Mouse (Mus musculus) liver, postnatal 0 days (tissue): Measurements from ENCODE around the gene Tmem88b. TPM values are rescaled to one million over a fixed set of nuclear protein-coding genes. Genes with fewer than 3 reads are reported as not detected.
A peak's percentile ranks its signal among the peaks of the same experiment; 100 is the strongest.
"Not testable (repeated sequence)": the region's sequence is repeated elsewhere in the genome, so short reads cannot be mapped to it uniquely, and the experiment has no call there.

Source experiments
- ATAC-seq: fragments of 200-750 bp; cut with Nextera tagmentation; 2 replicates; pipeline ENCODE4 v1.8.0; 2017; ENCODE audit warnings: mild to moderate bottlenecking, moderate library complexity
- DNase-seq: peaks from one replicate; pipeline ENCODE4 v3.0.0-alpha.2; 2016
- H3K27ac ChIP-seq: fragments of 300-500 bp; sonication (generic); 2 replicates; pipeline ENCODE4 v1.5.1; 2014; ENCODE audit warnings: antibody characterized with exemption, moderate library complexity, mild to moderate bottlenecking, low read depth
- H3K27me3 ChIP-seq: fragments of 300-500 bp; sonication (generic); 2 replicates; pipeline ENCODE4 v1.6.1; 2014; ENCODE audit warnings: low read length, control low read depth, mixed read lengths; ENCODE audit not compliant: insufficient read depth
- H3K36me3 ChIP-seq: fragments of 300-500 bp; sonication (generic); replicated peaks from 2 replicates; pipeline ENCODE4 v1.6.1; 2014; ENCODE audit warnings: mild to moderate bottlenecking, control low read depth, low read length, moderate library complexity, mixed read lengths; ENCODE audit not compliant: insufficient read depth
- H3K4me1 ChIP-seq: fragments of 300-500 bp; sonication (generic); 2 replicates; pipeline ENCODE4 v1.6.1; 2014; ENCODE audit warnings: antibody characterized with exemption, mild to moderate bottlenecking, control low read depth; ENCODE audit not compliant: insufficient read depth
- H3K4me2 ChIP-seq: fragments of 300-500 bp; sonication (generic); 2 replicates; pipeline ENCODE4 v1.6.1; 2014; ENCODE audit warnings: low read depth, mild to moderate bottlenecking, low read length, moderate library complexity, mixed read lengths
- H3K4me3 ChIP-seq: fragments of 300-500 bp; sonication (generic); 2 replicates; pipeline ENCODE4 v1.5.1; 2014; ENCODE audit warnings: low read depth, low read length
- H3K9ac ChIP-seq: fragments of 300-500 bp; sonication (generic); replicated peaks from 2 replicates; pipeline ENCODE4 v1.6.1; 2014; ENCODE audit warnings: mild to moderate bottlenecking, moderate library complexity
- H3K9me3 ChIP-seq: fragments of 300-500 bp; sonication (generic); 2 replicates; pipeline ENCODE4 v1.6.1; 2016; ENCODE audit warnings: mild to moderate bottlenecking, control low read depth, low read length, mixed read lengths
- CTCF ChIP-seq: sonication (generic); IDR thresholded peaks from 2 replicates; pipeline ENCODE4 v1.5.1; 2016; ENCODE audit warnings: antibody characterized with exemption, low read depth
- EP300 ChIP-seq: IDR thresholded peaks from 2 replicates; pipeline ENCODE4 v1.6.1; 2016; ENCODE audit warnings: antibody characterized with exemption, low read depth, mild to moderate bottlenecking
- WGBS: fragments of 180-500 bp; shearing (Covaris S2); extraction: QIAGEN DNeasy Blood & Tissue Kit; methylation state at CpG from one replicate; pipeline ENCODE4 v1.1.7; 2014; ENCODE audit not compliant: insufficient replicate concordance; 5-methylcytosine and 5-hydroxymethylcytosine counted together
- polyA plus RNA-seq: library from polyadenylated mRNA; unstranded; fragments of >200 nt; fragmentation: Nextera tagmentation; extraction: Ambion mirVana; gene quantifications from 2 replicates; pipeline ENCODE4 v1.2.1, GENCODE M21; 2015

Tmem88b gene
- polyA plus RNA-seq, 1 experiment from 2014 or later: 0.40 TPM

DNA sequence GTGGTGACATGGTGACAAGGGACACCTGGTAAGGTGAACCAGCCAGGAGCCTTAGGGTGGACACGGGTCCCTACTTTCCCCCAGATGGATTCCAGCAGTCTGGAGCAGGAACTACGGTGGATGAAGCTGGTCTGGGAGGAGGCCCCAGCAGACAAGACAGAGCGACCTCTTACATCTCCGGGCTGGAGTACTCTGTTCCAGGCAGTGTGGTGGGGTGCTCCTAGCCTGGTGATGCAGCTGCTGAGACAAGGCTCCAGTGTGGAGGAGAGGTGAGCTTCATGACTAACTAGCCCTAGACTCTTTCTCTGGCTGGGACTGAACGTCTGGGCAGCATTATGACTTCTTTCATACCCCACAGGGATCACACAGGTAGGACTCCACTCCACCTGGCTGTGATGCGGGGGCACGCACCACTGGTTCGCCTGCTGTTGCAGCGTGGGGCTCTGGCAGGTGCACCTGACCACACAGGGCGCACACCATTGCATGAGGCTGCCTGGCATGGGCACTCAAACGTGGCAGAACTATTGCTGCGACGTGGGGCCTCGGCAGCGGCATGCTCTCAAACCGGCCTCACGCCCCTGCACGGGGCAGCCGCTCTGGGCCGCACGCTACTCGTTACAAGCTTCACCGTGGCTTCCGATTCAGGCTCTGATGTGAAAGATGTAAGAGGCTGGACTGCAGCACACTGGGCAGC lies 5.7 kb upstream of the Tmem88b start:
- TF ChIP-seq CTCF (no peak), EP300 (no peak)
- H3K27me3 ChIP-seq: no peaks in the 10 kb centered on the region
- no peak overlapping the region for H3K4me3 ChIP-seq
- WGBS: 80% methylated on average over 24 of the region's 24 CpGs
- no peak for DNase-seq
- no peak overlapping the region for H3K9ac ChIP-seq
- H3K9me3 ChIP-seq: no peaks in the 10 kb centered on the region
- peaks cover 9% of the 10 kb centered on the region for H3K4me1 ChIP-seq
- no peaks in the 10 kb centered on the region for H3K36me3 ChIP-seq
- ATAC-seq: no peak
- no peak overlapping the region for H3K27ac ChIP-seq
- no peak overlapping the region for H3K4me2 ChIP-seq

- H3K27ac ChIP-seq: no peak overlapping the region
These were observed 5.0 kb upstream of the Tmem88b start for GRCm38 (mm10) chr4:155790650-155791161.

DNA sequence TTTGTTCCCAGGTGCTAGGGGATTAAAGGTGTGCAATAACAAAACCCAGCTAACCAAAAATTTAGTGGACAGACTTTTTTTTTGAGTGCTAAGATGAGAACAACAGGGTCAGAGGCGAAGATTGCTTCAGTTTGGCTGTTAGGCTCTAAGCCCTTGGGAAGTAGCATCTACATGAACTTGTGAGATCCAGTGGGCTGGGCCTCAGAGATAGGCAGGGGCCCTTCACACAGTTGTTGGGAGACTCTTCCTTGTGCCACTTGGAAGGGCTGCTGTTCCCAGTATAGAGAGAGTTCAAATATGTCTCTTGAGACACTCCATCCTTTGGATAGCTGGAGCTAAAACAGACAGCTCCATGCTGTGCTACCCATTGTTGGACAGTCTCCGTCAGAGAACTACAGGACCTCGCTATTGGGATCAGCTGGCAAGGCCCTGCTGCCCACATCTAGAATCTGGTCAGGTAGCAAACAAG lies 4.4 kb upstream of the Tmem88b start, which contains the start of gene Ankrd65:
Gene Ankrd65 (plus strand): TSS at position 419 of the 469 bp plus-strand sequence.
- no peak for TF ChIP-seq EP300
- no peak for TF ChIP-seq CTCF
- Histone ChIP-seq H3K27ac (no peak within 1 kb of the TSS), H3K4me3 (no peak within 1 kb of the TSS), H3K9ac (no peak within 1 kb of the TSS; the same call in 1 of the 2 replicates), H3K4me2 (no peak within 1 kb of the TSS), H3K36me3 (no peaks in the 10 kb centered on the region), H3K4me1 (peaks cover 17% of the 10 kb centered on the region), H3K9me3 (no peaks in the 10 kb centered on the region), H3K27me3 (no peaks in the 10 kb centered on the region)
- WGBS: 89% methylated on average over 3 of the region's 3 CpGs
- no peak for ATAC-seq
- DNase-seq: no peak

More at GRCm38 (mm10) chr4:155790650-155791161, 5.0 kb upstream of the Tmem88b start:
- DNase-seq (no peak), ATAC-seq (peak; percentile 22; the same call in 1 of the 2 replicates)
- TF ChIP-seq EP300 (no peak), CTCF (no peak)
- no peak overlapping the region for H3K4me3 ChIP-seq
- no peak overlapping the region for H3K4me2 ChIP-seq
- no peaks in the 10 kb centered on the region for H3K9me3 ChIP-seq
- no peaks in the 10 kb centered on the region for H3K27me3 ChIP-seq
- no peak overlapping the region; the same call in 1 of the 2 replicates for H3K9ac ChIP-seq
- H3K36me3 ChIP-seq: no peaks in the 10 kb centered on the region
- WGBS: 57% methylated on average over 3 of the region's 3 CpGs
- peaks cover 12% of the 10 kb centered on the region for H3K4me1 ChIP-seq

- H3K4me3 ChIP-seq, H3K36me3 ChIP-seq, H3K9ac ChIP-seq, H3K9me3 ChIP-seq, H3K27me3 ChIP-seq, DNase-seq: not testable (repeated sequence)
- peak overlapping the region; percentile 76 for H3K27ac ChIP-seq
- peak overlapping the region; percentile 40 for H3K4me2 ChIP-seq
- 73% methylated on average over 4 of the region's 4 CpGs for WGBS
- H3K4me1 ChIP-seq: peaks cover 22% of the 10 kb centered on the region
- peak; percentile 65 for ATAC-seq
These were observed 3.2 kb upstream of the Tmem88b start for GRCm38 (mm10) chr4:155788833-155789232.

DNA sequence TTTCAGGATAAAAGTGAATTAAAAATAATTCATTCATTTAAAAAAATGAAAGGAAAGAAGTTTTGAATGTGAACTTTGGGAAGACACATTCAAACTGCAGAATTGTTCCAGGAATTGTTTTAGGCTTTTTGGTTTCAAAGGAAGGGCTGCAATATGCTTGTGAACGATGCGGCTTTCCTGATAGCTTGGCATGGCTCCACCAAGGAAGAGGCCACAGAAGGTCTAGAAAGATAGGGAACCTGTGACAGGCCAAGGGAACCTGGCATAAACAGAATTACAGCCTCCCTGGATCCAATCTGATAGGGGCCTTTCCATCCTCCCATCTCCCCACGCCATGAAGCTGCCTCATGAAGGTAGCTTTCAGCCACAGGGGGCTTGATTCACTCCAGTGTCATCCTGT lies 2.6 kb upstream of the Tmem88b start:
- 47% methylated on average over 3 of the region's 3 CpGs for WGBS
- Histone ChIP-seq H3K36me3 (no peaks in the 10 kb centered on the region), H3K27ac (peak overlapping the region; percentile 76), H3K4me1 (peaks cover 24% of the 10 kb centered on the region), H3K9ac (no peak overlapping the region), H3K4me2 (peak overlapping the region; percentile 40), H3K4me3 (no peak overlapping the region), H3K27me3 (peaks cover 2% of the 10 kb centered on the region; the same call in 1 of the 2 replicates), H3K9me3 (no peaks in the 10 kb centered on the region)
- ATAC-seq: peak; percentile 80
- peak; percentile 56 for DNase-seq
- TF ChIP-seq CTCF (no peak), EP300 (peak; percentile 94)

DNA sequence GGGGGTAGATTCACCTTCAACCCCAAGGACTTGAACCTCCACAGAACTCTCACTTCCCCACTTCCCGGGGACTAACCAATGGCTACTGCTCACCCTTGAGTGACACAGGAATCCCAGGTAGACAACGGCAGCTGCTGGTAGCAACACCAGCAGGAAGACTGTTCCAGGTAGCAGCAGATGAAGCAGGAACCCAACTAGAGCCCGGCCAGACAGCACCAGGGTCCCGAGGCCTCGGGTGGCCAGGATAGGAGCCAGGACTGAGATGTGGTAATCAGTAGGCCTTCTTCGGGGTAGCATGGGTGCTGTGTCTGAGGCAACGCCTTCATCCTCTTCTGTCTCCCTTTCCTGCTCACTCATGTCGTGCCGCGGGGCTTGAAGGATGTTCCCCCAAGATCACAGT lies 428 bp downstream of the Tmem88b start:
- no peak for ATAC-seq
- no peak for DNase-seq
- H3K9ac ChIP-seq: no peak overlapping the region; the same call in 1 of the 2 replicates
- H3K27ac ChIP-seq: peak overlapping the region; percentile 14; the same call in 1 of the 2 replicates
- H3K4me2 ChIP-seq: 0 out of 2 replicates have a peak overlapping the region, but pooled peaks have one; percentile 9
- peaks cover 17% of the 10 kb centered on the region for H3K4me1 ChIP-seq
- H3K9me3 ChIP-seq: no peaks in the 10 kb centered on the region
- H3K36me3 ChIP-seq: no peaks in the 10 kb centered on the region
- peaks cover 3% of the 10 kb centered on the region; the same call in 1 of the 2 replicates for H3K27me3 ChIP-seq
- WGBS: 80% methylated on average over 10 of the region's 10 CpGs
- TF ChIP-seq EP300: no peak
- TF ChIP-seq CTCF: no peak
- no peak overlapping the region for H3K4me3 ChIP-seq
